Mouse (Mus musculus) E14TG2a.4 (cell line): ENCODE results near the gene AU040320.

Experiments
- H3K27me3 ChIP-seq: 2 replicates; pipeline ENCODE4 v1.6.1; 2014; ENCODE audit warnings: low read length, control low read depth; ENCODE audit not compliant: insufficient read depth
- H3K36me3 ChIP-seq: 2 replicates; pipeline ENCODE4 v1.6.1; 2014; ENCODE audit warnings: low read length, control low read depth; ENCODE audit not compliant: insufficient read depth
- H3K4me1 ChIP-seq: replicated peaks from 2 replicates; pipeline ENCODE4 v1.6.1; 2014; ENCODE audit warnings: low read depth, low read length, control low read depth
- H3K4me3 ChIP-seq: replicated peaks from 2 replicates; pipeline ENCODE4 v1.5.1; 2014; ENCODE audit warnings: mild to moderate bottlenecking, low read length
- H3K9me3 ChIP-seq: 2 replicates; pipeline ENCODE4 v1.6.1; 2014; ENCODE audit warnings: low read length, control low read depth
- CTCF ChIP-seq: conservative IDR thresholded peaks from 2 replicates; pipeline ENCODE4 v1.5.1; 2014; ENCODE audit warnings: low read length
- NANOG ChIP-seq: IDR thresholded peaks from 2 replicates; pipeline ENCODE4 v1.6.1; 2014; ENCODE audit warnings: borderline replicate concordance, low read length, mixed read lengths
- POU5F1 ChIP-seq: IDR thresholded peaks from 2 replicates; pipeline ENCODE4 v1.6.1; 2014; ENCODE audit warnings: low read length, borderline replicate concordance

The AU040320 gene

DNA sequence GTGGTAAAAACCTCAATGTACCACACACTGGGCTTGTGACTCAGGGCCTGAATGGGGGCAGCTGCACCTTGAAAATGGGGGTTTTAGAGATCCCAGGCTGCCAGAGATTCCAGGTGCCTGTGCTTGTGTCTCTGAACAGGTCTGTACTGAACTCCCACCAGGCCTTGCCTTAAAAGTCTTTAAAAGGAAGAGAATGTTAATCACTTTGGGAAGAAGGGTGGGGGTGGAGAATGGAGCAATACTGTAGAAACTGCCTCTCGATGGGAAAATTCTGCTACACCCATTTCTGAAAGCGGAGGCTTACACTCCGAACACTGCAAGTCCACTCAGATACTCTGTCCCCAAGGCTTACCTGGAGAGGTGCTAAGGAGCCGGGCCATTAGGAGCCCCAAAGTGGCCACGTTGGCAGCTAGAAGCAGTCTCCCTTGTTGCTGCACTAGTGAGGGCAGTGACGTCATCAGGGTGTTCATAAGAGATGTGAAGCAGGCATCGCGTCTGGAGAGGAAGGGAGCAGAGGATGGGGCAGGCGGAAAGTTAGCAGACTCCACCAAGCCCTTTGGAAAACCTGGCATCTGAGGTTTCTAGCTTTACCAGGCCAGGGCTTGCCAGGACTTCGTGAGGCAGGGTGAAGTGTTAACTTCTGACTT is 7.0 kb upstream of the AU040320 start:
- no peak for TF ChIP-seq POU5F1
- TF ChIP-seq NANOG: no peak
- no peak for TF ChIP-seq CTCF
- Histone ChIP-seq H3K4me3 (no peak overlapping the region), H3K9me3 (no peaks in the 10 kb centered on the region), H3K36me3 (peaks cover 65% of the 10 kb centered on the region), H3K4me1 (peaks cover 78% of the 10 kb centered on the region), H3K27me3 (0 out of 2 replicates have a peak, but pooled peaks cover 3% of the 10 kb centered on the region)

DNA sequence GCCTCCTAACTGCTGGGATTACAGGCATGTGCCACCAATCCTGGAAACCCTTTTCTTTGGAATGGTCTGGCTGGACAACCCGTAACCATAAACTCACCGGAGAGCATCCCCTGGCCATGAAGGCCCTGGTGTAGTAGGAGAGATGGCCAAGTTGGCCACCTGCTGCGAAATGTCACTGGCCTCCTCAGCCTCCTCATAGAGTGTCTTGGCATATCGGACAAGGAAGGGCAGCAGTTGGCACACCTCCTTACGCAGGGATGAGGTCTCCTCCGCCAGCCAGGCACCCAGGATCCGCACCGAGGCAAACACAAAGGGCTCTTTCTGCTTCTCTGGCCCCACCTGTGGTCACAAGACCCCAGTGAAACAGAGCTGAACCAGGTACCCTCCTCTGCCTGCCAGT is 5.0 kb upstream of the AU040320 start:
- Histone ChIP-seq H3K27me3 (peaks cover 8% of the 10 kb centered on the region; the same call in 1 of the 2 replicates), H3K4me1 (peaks cover 80% of the 10 kb centered on the region), H3K4me3 (no peak overlapping the region), H3K36me3 (peaks cover 65% of the 10 kb centered on the region), H3K9me3 (no peaks in the 10 kb centered on the region)
- TF ChIP-seq POU5F1 (no peak), NANOG (no peak), CTCF (no peak)

DNA sequence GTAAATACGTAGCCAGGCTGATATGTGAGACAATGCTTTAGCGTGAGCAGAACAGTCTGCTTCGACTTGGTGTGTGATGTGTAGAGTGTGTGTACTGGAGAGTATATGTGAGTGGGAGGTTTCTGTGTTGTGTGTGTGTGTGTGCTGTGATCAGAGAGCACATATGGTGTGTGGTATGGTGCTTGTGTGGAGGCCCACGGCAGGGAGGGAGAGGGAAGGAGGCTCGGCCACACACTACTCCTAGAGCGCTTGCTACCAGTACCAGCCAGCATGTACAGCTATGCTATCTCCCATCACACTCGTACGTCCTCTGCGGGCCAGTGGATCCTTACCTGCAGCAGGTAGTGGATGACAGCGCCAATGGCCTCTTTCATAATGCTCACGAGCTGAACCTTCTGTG is 3.8 kb upstream of the AU040320 start:
- peaks cover 63% of the 10 kb centered on the region for H3K36me3 ChIP-seq
- TF ChIP-seq POU5F1 (no peak), CTCF (no peak), NANOG (no peak)
- peaks cover 8% of the 10 kb centered on the region; the same call in 1 of the 2 replicates for H3K27me3 ChIP-seq
- H3K4me3 ChIP-seq: peak overlapping the region; percentile 35
- no peaks in the 10 kb centered on the region for H3K9me3 ChIP-seq
- H3K4me1 ChIP-seq: peaks cover 74% of the 10 kb centered on the region

DNA sequence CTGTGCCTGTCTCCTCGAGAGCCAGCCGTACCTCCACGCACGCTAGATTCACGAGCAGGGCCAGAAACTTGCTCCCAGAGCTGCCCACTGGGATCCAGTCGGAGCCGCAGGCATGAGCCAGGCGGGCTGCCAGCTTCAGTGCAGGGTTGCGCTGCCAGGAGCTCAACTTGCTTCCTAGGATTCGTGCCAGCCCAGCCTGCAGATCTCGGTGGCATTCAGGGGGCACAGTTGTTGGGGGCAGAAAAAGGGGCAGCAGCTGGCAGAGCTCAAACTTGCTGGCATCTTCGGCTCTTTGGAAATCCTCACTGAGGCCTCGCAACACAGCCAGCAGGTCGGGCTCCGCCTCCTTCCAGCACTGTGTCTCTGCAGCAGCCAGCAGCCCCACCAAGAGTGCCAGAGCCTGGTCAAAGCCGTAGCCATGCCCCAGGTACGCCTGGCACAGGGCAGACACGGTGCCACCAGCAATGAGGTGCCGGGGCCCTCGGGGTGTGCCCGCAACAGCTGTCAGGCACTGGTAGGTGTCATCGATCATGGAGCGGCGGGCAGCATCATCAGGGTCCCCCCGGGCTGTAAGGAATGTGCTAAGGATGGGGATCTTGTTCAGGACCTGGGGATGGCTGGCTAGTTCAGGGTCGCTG is 3.2 kb upstream of the AU040320 start:
- TF ChIP-seq NANOG: no peak
- no peak for TF ChIP-seq CTCF
- TF ChIP-seq POU5F1: no peak
- Histone ChIP-seq H3K36me3 (peaks cover 57% of the 10 kb centered on the region), H3K4me1 (peaks cover 74% of the 10 kb centered on the region), H3K4me3 (peak overlapping the region; percentile 35), H3K9me3 (no peaks in the 10 kb centered on the region), H3K27me3 (peaks cover 11% of the 10 kb centered on the region)

DNA sequence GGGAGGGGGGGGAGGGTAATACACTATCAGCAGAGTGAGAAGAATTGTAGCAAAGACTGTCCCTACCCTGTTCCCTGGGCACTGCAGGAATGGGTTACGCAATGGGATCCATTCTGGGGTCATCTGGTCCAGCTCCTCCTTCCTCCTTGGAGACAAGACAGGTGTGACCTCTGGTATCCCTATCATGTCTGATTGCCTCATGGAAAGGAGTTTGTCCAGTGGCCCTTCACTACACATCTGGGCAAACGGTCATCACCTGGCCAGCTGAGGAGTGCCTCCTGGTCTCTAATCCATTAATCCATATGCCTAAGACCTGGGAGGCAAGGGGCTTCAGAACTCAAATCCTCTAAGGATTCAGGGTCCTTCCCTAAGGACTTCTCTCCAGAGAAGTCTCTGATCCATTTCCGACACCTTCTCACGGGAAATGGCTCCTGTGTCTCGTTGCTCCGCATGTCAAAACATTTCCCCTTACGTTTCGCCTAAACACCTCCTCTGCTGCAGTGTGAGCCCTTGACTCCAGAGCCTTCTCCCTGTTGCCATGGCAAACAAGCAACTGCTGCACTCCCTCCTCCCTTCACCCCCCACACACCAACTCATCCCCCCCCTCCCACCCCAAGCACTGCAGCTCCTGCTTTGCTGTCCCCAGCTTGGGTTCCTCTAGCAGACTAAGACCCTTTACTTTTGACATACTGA is 2.3 kb upstream of the AU040320 start:
- Histone ChIP-seq H3K4me1 (peaks cover 66% of the 10 kb centered on the region), H3K27me3 (peaks cover 18% of the 10 kb centered on the region), H3K9me3 (no peaks in the 10 kb centered on the region), H3K4me3 (no peak overlapping the region), H3K36me3 (peaks cover 51% of the 10 kb centered on the region)
- TF ChIP-seq CTCF (no peak), NANOG (no peak), POU5F1 (no peak)

DNA sequence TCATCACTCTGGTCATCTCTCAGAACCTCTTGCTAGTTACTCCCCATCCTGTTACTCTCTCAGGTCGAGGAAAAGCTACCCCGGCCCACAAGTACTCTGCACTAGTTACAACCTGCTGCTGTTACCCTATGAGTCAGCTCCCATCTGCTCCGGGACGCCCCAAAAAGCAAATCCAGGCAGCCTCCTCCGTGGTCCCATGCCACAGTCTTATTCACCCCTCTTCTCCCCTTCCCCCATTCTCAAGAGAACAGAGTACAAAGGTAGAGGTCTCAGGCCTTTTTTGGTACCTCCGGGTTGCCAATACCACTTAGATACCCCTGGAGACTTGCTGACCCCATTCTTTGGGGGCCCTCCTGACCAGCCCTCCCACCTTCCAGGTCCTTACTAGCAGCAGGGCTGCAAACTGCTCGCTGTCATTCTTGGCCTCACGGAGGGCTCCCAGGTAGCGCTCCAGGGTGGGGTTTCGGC is 1.8 kb upstream of the AU040320 start:
- H3K9me3 ChIP-seq: no peaks in the 10 kb centered on the region
- H3K4me1 ChIP-seq: peaks cover 60% of the 10 kb centered on the region
- TF ChIP-seq POU5F1 (no peak), CTCF (no peak), NANOG (no peak)
- peak overlapping the region; percentile 96; the same call in 1 of the 2 replicates for H3K4me3 ChIP-seq
- peaks cover 45% of the 10 kb centered on the region for H3K36me3 ChIP-seq
- peaks cover 18% of the 10 kb centered on the region for H3K27me3 ChIP-seq

DNA sequence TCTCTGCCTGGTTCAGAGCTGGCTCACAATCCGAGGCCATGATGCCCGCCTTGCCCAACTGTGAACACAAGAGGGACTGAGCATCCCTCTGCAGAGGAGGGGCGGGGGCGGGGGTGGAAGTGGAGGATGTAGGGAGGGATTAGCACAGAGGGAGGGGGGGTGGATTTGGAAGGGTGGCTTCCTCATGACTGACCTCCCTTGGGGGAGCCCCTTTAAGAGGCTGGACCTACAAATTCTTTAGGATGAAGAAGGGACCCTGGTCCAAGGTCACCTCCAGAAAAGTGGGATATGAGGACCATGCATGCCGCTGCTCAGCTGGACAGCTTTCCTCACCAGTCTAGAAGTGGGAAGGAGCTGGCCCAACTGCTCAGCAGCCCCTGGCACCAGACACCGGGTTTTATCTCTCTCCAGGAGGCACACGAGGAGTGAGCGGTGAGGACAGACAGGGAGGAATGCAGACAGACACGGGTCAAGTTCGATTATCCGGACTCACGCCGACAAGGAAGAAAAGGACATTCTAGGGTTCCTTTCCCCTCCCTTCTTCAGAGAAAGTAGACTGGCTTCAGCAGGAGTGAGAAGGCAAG is 1.2 kb upstream of the AU040320 start:
- peak overlapping the region; percentile 96 for H3K4me3 ChIP-seq
- H3K9me3 ChIP-seq: no peaks in the 10 kb centered on the region
- peaks cover 55% of the 10 kb centered on the region for H3K4me1 ChIP-seq
- H3K27me3 ChIP-seq: peaks cover 18% of the 10 kb centered on the region
- H3K36me3 ChIP-seq: peaks cover 40% of the 10 kb centered on the region
- TF ChIP-seq NANOG (no peak), CTCF (no peak), POU5F1 (no peak)

DNA sequence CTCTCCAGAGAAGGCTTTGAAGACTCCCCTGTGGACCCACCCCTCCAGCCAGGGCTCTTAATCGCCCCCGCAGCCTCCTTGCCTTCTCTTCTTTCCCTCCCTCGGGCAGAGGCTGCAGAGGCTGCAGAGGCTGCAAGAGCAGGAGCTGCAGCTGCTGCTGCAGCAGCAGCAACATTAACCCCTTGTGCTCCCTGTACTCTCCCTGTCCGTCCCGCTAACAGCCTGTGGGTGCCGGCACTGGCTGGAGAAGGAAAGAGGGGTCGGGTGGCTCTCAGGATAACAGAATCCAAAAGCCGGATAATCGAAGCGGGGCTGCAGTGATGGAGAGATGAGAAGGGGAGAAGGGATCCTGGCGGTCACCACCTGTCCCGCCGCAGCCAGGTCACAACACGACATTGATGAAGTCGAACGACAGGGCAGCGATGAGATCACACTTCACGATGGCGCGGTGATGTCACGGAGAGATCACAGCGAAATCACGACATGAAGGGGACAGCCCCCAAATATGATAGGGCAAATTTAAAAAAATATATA is 669 bp upstream of the AU040320 start:
- peaks cover 35% of the 10 kb centered on the region for H3K36me3 ChIP-seq
- peaks cover 52% of the 10 kb centered on the region for H3K4me1 ChIP-seq
- peak overlapping the region; percentile 96 for H3K4me3 ChIP-seq
- TF ChIP-seq POU5F1 (no peak), NANOG (no peak), CTCF (no peak)
- peaks cover 18% of the 10 kb centered on the region for H3K27me3 ChIP-seq
- no peaks in the 10 kb centered on the region for H3K9me3 ChIP-seq
